Mouse (Mus musculus): Measurements from ENCODE around the gene Gli3. TPM values are rescaled to one million over a fixed set of nuclear protein-coding genes. Genes with fewer than 3 reads are reported as not detected.

Gli3 gene
- polyA plus RNA-seq, 1 experiment from 2014 or later = 4.8 TPM

DNA sequence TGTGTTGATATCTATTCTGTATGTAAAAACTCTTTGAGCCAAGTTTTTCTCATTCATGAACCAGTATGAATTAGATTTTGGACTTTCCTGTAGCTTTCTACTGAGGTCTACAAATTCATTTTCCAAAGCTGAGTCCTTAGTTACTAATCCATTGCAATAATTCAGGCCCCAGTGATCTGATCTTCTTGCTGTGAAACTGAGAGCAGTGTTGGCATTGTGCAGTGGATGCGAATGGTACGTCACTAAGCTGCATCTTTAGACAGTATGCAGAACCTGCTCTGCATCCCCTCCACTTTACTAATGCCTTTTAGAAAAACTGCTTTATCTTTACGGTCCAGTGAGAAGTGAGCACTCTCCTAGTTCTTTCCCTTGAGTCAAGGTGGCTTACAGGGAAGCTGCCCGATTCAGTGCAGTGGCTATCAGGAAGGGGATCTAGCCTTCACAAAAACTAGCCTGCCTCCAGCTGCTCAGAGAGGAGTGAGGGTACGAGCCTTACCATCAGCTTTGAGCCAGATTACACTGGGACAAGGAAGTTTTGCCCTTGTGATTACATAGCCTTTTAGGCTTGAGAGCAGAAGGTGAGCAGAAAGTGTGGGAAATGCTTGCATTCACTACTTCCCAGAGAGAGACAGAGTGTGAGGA lies 155.1 kb downstream of the Gli3 start:
- WGBS = 63% methylated on average over 5 of the region's 5 CpGs
- peaks cover 28% of the 10 kb centered on the region for H3K4me1 ChIP-seq (replicated peaks)
- H3K4me3 ChIP-seq = no peak overlapping the region
- no peaks in the 10 kb centered on the region for H3K36me3 ChIP-seq
- no peak for ATAC-seq (ENCODE audit: low read depth)
- no peaks in the 10 kb centered on the region for H3K9me3 ChIP-seq
- no peaks in the 10 kb centered on the region; the same call in 1 of the 2 replicates for H3K27me3 ChIP-seq
- H3K9ac ChIP-seq = no peak overlapping the region
- H3K27ac ChIP-seq (replicated peaks) = no peak overlapping the region
- H3K4me2 ChIP-seq = no peak overlapping the region

DNA sequence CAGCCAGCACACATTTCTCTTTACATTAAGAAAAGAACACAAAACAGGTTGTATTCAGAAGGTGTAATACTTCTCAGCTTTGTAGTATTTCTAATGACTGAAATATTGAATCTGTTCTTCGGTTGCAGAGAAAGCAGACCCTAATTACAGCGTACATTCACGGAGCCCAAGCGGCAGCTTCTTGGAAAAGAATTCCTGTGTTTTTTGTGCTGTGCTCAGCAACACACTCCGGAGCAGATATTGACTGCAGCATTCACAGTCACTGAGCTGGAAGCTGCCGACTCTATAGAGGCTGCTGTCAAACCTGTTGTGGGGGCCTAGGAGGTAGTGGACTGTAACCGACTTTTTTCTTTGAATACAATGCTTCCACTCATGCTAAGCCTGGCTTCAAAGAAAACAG lies 158.0 kb downstream of the Gli3 start:
- Histone ChIP-seq H3K27ac (replicated peaks) (no peak overlapping the region), H3K4me2 (peak overlapping the region; percentile 25), H3K9me3 (no peaks in the 10 kb centered on the region), H3K9ac (no peak overlapping the region), H3K36me3 (no peaks in the 10 kb centered on the region), H3K4me1 (replicated peaks) (peaks cover 47% of the 10 kb centered on the region), H3K27me3 (no peaks in the 10 kb centered on the region; the same call in 1 of the 2 replicates), H3K4me3 (no peak overlapping the region)
- 21% methylated on average over 7 of the region's 7 CpGs for WGBS
- peak; percentile 70; the same call in 1 of the 2 replicates for ATAC-seq (ENCODE audit: low read depth)

DNA sequence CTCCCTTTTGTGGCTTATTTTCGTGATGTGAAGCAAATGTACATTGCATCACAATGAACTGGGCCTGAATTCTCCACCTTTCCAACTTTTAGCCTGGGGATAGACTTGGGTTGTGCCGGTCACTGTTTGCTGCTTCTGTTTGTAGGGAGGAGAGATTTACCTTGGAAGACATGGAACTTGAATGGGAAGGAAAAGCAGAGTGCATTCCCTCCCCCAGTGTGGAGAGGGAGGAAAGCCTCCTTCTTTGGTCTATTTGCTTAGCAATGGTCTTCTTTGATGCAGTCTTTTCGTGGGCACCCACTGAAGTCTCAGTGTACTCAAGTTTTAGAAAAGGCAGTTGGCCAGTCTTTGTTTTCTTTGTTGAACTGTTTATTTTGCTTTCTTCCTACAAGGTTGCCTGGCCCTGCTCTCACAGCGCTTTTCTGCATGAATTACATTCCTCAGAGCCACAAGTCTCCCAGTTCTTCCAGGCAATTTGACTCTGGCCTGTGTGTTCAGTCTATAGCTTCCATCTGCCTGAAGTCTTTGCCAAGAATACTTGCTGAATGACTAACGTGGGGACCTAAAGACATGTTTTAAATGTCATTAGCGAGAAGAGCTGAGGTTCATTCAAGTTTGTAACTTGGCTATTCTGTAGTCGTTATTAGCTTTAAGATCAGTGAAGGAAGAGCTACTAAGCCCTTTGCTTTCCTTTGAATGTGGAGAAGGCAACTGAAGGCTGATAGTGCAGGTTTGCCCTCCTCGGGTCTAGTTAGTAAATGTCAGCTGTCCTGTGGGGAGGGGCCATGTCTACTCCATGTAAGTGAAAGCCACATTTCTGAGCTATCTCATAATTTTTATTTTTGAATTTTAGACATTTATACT lies 161.7 kb downstream of the Gli3 start:
- Histone ChIP-seq H3K9ac (no peak overlapping the region), H3K4me3 (no peak overlapping the region), H3K27ac (replicated peaks) (no peak overlapping the region), H3K9me3 (no peaks in the 10 kb centered on the region), H3K27me3 (no peaks in the 10 kb centered on the region; the same call in 1 of the 2 replicates), H3K36me3 (no peaks in the 10 kb centered on the region), H3K4me2 (no peak overlapping the region), H3K4me1 (replicated peaks) (peaks cover 47% of the 10 kb centered on the region)
- ATAC-seq (ENCODE audit: low read depth) = peak; percentile 78
- WGBS = 15% methylated on average over 8 of the region's 8 CpGs

DNA sequence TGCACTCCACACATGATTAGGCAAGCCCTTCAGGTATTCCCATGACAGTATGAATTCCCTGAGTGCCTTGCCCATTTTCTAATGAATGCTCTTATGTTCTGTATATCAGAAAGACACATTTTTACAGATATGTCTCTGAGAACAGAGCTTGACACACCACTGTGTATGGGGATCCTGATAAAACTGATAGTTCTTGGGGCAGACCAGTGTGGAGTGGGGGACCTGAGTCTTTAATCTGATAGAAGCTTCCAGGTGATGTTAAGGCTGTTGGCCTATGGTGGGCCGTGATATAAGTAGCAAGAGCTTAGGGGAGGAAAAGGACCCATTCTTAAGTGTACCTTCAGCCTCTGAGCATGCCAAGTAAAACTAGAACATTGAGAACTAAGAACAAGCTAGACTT lies 178.5 kb downstream of the Gli3 start:
- Histone ChIP-seq H3K36me3 (no peaks in the 10 kb centered on the region), H3K27me3 (no peaks in the 10 kb centered on the region), H3K4me1 (replicated peaks) (no peaks in the 10 kb centered on the region), H3K27ac (replicated peaks) (no peak overlapping the region), H3K9ac (no peak overlapping the region), H3K9me3 (no peaks in the 10 kb centered on the region), H3K4me3 (no peak overlapping the region), H3K4me2 (no peak overlapping the region)
- no peak for ATAC-seq (ENCODE audit: low read depth)
- 96% methylated on average over 1 of the region's 1 CpGs for WGBS

DNA sequence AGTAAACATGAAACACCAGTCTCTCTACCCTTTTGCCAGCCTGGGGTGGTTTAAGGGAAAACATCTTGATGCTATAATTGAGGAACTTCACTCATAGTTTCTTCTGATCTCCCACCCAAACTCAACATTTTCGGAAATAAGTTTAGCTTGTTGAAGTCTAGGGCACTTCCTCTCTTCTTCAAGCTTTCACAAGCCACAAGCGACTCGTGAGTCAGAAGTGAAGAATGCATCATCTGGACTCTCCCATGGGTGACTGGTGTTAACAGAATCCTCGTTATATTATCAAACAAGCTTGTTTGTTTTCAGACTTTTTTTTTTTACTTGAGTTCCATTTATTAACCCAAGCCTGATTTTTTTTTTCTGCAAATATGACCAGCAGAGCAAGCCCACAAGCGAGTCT lies 197.5 kb downstream of the Gli3 start:
- Histone ChIP-seq H3K9ac (no peak overlapping the region), H3K9me3 (no peaks in the 10 kb centered on the region), H3K27ac (replicated peaks) (no peak overlapping the region), H3K4me1 (replicated peaks) (peaks cover 10% of the 10 kb centered on the region; the same call in 1 of the 2 replicates), H3K27me3 (no peaks in the 10 kb centered on the region), H3K4me2 (no peak overlapping the region), H3K36me3 (0 out of 2 replicates have a peak, but pooled peaks cover 3% of the 10 kb centered on the region), H3K4me3 (no peak overlapping the region)
- WGBS = 87% methylated on average over 5 of the region's 5 CpGs
- no peak for ATAC-seq (ENCODE audit: low read depth)

DNA sequence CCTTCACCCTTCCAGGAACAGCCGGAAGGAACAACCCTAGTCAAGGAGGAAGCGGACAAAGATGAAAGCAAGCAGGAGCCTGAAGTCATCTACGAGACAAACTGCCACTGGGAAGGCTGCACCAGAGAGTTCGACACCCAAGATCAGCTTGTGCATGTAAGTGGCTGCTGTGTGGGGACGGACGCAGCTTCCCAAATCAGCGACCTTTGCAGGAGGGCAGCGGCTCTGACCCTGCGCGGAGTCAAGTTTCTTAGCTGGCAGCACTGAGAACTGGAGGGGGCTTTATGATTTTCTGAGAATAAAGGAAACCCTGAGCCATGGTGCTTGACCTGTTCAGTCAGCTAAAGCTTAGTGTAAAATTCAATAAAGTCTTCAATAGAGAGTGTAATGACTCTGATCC lies 199.3 kb downstream of the Gli3 start:
- Histone ChIP-seq H3K27me3 (no peaks in the 10 kb centered on the region), H3K9ac (no peak overlapping the region), H3K4me2 (no peak overlapping the region), H3K27ac (replicated peaks) (no peak overlapping the region), H3K36me3 (0 out of 2 replicates have a peak, but pooled peaks cover 3% of the 10 kb centered on the region), H3K4me1 (replicated peaks) (peaks cover 10% of the 10 kb centered on the region; the same call in 1 of the 2 replicates), H3K9me3 (no peaks in the 10 kb centered on the region), H3K4me3 (no peak overlapping the region)
- ATAC-seq (ENCODE audit: low read depth) = no peak
- 69% methylated on average over 10 of the region's 10 CpGs for WGBS

DNA sequence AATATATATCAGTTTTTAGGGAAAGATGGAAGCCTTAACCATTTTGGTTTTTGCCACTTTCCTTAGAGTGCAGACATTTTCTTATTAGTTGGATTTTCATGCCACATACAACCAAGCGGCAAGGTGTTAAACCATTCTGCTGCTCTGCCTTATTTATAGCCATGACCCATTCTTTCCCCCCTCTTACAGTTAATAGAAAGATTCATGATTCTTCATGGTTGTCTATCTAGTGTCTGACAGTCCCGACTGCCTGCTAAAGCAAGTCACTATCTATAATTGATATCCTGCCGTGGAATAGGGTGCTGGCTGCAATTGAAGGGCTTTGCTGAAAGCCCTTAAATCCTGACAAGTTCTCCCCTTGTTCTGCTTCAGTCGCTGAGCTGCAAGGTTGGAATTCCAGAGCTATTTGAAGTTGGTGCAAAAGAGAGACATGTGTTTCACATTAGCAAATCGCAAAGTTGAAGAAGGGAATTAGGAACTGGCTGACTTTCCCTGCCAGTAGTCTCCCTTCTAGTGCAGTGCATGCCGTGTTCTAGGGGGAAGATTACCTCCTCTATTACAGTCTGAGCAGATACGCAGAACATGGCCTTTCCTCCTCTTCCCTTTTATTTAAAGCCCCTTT lies 201.7 kb downstream of the Gli3 start:
- Histone ChIP-seq H3K36me3 (0 out of 2 replicates have a peak, but pooled peaks cover 3% of the 10 kb centered on the region), H3K4me2 (no peak overlapping the region), H3K9me3 (no peaks in the 10 kb centered on the region), H3K27ac (replicated peaks) (no peak overlapping the region), H3K4me1 (replicated peaks) (peaks cover 10% of the 10 kb centered on the region; the same call in 1 of the 2 replicates), H3K9ac (no peak overlapping the region), H3K4me3 (no peak overlapping the region), H3K27me3 (no peaks in the 10 kb centered on the region)
- 27% methylated on average over 7 of the region's 7 CpGs for WGBS
- no peak for ATAC-seq (ENCODE audit: low read depth)

DNA sequence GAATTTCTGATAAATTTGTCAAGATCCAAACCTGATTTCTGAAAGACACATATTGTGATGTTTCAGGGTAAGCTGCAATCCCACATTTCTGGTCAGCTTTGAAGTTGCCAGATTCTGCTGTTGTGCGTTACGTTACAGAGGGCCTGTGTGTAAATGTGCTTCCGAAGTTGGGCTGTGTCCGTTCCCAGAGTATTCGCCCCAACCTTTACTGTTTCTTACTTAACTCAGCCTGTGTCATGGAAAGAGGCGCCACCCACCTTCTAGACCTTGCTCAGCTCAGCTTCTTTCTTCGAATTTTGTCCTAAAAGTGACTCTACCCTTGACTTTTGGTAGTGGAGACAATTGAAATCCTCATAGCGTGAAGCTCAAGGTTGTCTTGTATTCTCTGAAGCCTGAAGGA lies 202.5 kb downstream of the Gli3 start:
- WGBS = 92% methylated on average over 8 of the region's 8 CpGs

DNA sequence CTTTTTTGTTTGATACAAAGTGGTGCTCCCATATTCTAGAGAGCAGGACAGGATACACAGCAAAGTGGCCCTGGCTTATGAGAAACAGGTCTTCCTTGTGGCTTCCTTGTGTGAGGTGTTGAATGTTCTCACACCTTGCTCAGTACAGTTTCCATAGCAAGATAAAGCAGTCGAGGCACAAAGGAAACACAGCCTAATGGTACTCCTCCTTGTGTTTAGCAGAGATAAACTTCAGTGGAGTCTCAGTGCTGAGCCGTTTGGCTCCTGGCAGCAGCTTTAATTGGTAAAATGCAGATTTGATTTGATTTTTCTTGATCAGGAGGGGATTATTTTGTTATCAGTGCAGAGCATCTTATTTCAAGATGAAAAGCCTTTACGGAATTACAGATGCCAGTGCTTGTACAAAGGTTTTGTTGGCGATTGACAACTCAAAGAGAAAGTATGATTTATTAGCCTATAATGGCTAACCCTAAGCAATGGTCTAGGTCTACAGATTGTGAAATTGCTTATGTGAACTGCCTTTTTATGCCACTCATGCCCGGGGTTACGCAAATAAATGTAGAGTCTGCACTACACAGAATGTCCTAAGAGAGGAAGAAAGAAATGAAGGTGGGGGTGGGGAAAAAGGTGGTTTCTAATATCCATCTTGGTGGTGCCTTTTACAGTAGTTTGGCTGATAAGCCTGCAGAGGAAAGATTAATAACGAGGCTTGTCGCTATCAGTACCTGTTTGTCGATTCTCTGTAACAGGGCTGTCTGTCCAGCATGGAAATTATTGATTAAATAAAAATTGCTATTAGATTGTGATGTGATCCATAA lies 207.3 kb downstream of the Gli3 start:
- no peaks in the 10 kb centered on the region for H3K36me3 ChIP-seq
- 0 out of 2 replicates have a peak, but pooled peaks cover 4% of the 10 kb centered on the region for H3K4me1 ChIP-seq (replicated peaks)
- 73% methylated on average over 9 of the region's 9 CpGs for WGBS
- H3K9me3 ChIP-seq = no peaks in the 10 kb centered on the region
- H3K27me3 ChIP-seq = no peaks in the 10 kb centered on the region
- H3K4me2 ChIP-seq = no peak overlapping the region
- ATAC-seq (ENCODE audit: low read depth) = no peak
- no peak overlapping the region for H3K4me3 ChIP-seq
- no peak overlapping the region for H3K27ac ChIP-seq (replicated peaks)
- H3K9ac ChIP-seq = no peak overlapping the region

More for the DNA sequence above, 202.5 kb downstream of the Gli3 start:
- Histone ChIP-seq H3K9me3 (no peaks in the 10 kb centered on the region), H3K4me3 (no peak overlapping the region), H3K9ac (no peak overlapping the region), H3K27ac (replicated peaks) (no peak overlapping the region), H3K27me3 (no peaks in the 10 kb centered on the region), H3K36me3 (no peaks in the 10 kb centered on the region), H3K4me1 (replicated peaks) (peaks cover 10% of the 10 kb centered on the region; the same call in 1 of the 2 replicates), H3K4me2 (no peak overlapping the region)
- no peak for ATAC-seq (ENCODE audit: low read depth)

DNA sequence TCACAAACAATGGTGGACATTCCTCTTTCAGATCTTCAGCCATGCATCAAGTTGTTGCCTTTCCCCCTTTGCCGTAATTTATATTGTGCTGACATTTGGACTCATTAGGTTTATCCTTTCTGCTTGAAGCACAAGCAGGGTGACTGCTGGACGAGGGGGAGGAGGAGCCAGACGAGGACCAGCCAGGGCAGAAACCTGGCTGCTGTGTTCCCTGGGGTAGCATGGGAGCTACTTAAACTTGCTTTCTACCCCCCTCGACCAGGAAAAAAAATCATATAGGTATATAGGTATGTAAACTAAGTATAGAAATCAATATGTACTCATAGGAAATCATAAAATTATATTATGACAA lies 207.9 kb downstream of the Gli3 start:
- Histone ChIP-seq H3K4me3 (no peak overlapping the region), H3K36me3 (no peaks in the 10 kb centered on the region), H3K4me1 (replicated peaks) (0 out of 2 replicates have a peak, but pooled peaks cover 4% of the 10 kb centered on the region), H3K9me3 (no peaks in the 10 kb centered on the region), H3K27me3 (no peaks in the 10 kb centered on the region), H3K4me2 (no peak overlapping the region), H3K27ac (replicated peaks) (no peak overlapping the region), H3K9ac (no peak overlapping the region)
- ATAC-seq (ENCODE audit: low read depth) = 0 out of 2 replicates have a peak, but pooled peaks have one; percentile 59
- 54% methylated on average over 4 of the region's 4 CpGs for WGBS

DNA sequence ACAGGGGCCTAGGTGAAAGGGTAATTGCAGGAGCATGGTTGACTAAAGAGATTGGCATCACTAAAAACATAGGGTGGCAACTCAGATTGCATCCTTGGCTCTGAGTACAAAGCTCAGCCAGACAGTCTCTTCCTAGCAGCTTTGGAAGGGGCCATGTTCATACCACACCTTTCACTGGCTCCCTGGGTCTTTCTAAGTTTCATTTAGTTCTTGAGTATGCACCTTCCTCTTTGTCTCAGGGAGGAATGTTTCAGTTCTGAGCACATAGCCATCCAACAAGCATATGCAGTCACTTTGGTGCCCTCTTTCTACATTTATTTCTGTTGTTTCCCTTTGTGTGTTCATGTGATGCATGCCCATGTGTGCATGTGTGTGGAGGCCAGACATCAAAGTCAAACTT lies 212.4 kb downstream of the Gli3 start:
- H3K4me3 ChIP-seq = no peak overlapping the region
- no peak overlapping the region for H3K9ac ChIP-seq
- no peak for ATAC-seq (ENCODE audit: low read depth)
- no peaks in the 10 kb centered on the region for H3K27me3 ChIP-seq
- H3K4me2 ChIP-seq = no peak overlapping the region
- no peaks in the 10 kb centered on the region for H3K9me3 ChIP-seq
- 0 out of 2 replicates have a peak, but pooled peaks cover 4% of the 10 kb centered on the region for H3K4me1 ChIP-seq (replicated peaks)
- H3K27ac ChIP-seq (replicated peaks) = no peak overlapping the region
- H3K36me3 ChIP-seq = no peaks in the 10 kb centered on the region

All from neural tube, embryonic 13.5 days (tissue).